Mouse (Mus musculus): Measurements from ENCODE around the gene Nphs2. TPM values are rescaled to one million over a fixed set of nuclear protein-coding genes. Genes with fewer than 3 reads are reported as not detected.

Nphs2 gene
- polyA plus RNA-seq, 1 experiment: not detected

GRCm38 (mm10) chr1:156349031-156349430 is 38.5 kb downstream of the Nphs2 start:
- TF ChIP-seq POLR2A (IDR thresholded peaks at IDR 0.05; ENCODE audit: borderline replicate concordance, low read depth, low read length) (no peak), CTCF (IDR thresholded peaks at IDR 0.05; ENCODE audit: low read depth, low read length) (no peak)
- no peak overlapping the region for H3K4me3 ChIP-seq (ENCODE audit: insufficient read depth, low read length)
- H3K4me1 ChIP-seq (ENCODE audit: control insufficient read depth, insufficient read depth, low read length): no peaks in the 10 kb centered on the region
- H3K27ac ChIP-seq (ENCODE audit: insufficient read depth, low read depth, low read length): no peak overlapping the region

- Histone ChIP-seq H3K4me3 (ENCODE audit: insufficient read depth, low read length) (no peak overlapping the region), H3K4me1 (ENCODE audit: control insufficient read depth, insufficient read depth, low read length) (no peaks in the 10 kb centered on the region), H3K27ac (ENCODE audit: insufficient read depth, low read depth, low read length) (no peak overlapping the region)
- TF ChIP-seq CTCF (IDR thresholded peaks at IDR 0.05; ENCODE audit: low read depth, low read length) (no peak), POLR2A (IDR thresholded peaks at IDR 0.05; ENCODE audit: borderline replicate concordance, low read depth, low read length) (no peak)
These were observed 39.9 kb downstream of the Nphs2 start for GRCm38 (mm10) chr1:156350441-156350840.

GRCm38 (mm10) chr1:156352466-156352865 is 41.9 kb downstream of the Nphs2 start:
- H3K27ac ChIP-seq (ENCODE audit: insufficient read depth, low read depth, low read length): no peak overlapping the region
- H3K4me1 ChIP-seq (ENCODE audit: control insufficient read depth, insufficient read depth, low read length): no peaks in the 10 kb centered on the region
- no peak overlapping the region for H3K4me3 ChIP-seq (ENCODE audit: insufficient read depth, low read length)
- TF ChIP-seq POLR2A (IDR thresholded peaks at IDR 0.05; ENCODE audit: borderline replicate concordance, low read depth, low read length): no peak
- TF ChIP-seq CTCF (IDR thresholded peaks at IDR 0.05; ENCODE audit: low read depth, low read length): no peak

- no peak for TF ChIP-seq POLR2A (IDR thresholded peaks at IDR 0.05; ENCODE audit: borderline replicate concordance, low read depth, low read length)
- no peak for TF ChIP-seq CTCF (IDR thresholded peaks at IDR 0.05; ENCODE audit: low read depth, low read length)
- H3K27ac ChIP-seq (ENCODE audit: insufficient read depth, low read depth, low read length): no peak within 1 kb of the TSS
- H3K4me1 ChIP-seq (ENCODE audit: control insufficient read depth, insufficient read depth, low read length): no peaks in the 10 kb centered on the region
- H3K4me3 ChIP-seq (ENCODE audit: insufficient read depth, low read length): no peak within 1 kb of the TSS
These were observed 55.2 kb downstream of the Nphs2 start, which contains the start of gene Gm2000 for GRCm38 (mm10) chr1:156365740-156366139. Gene Gm2000, plus strand, starts transcription at chr1:156366040.

Other genes starting within 250 kb of the Nphs2 start
- not detected in 2 replicates for gene Fam163a, start 105.7 kb upstream of the Nphs2 start, polyA plus RNA-seq (2012; ENCODE audit: insufficient read depth, insufficient read length, missing spikeins)
- gene Tdrd5, start 7.1 kb upstream of the Nphs2 start, polyA plus RNA-seq (2012; ENCODE audit: insufficient read depth, insufficient read length, missing spikeins): not detected in 2 replicates
- gene Gm2000, start 55.3 kb downstream of the Nphs2 start, polyA plus RNA-seq (2012; ENCODE audit: insufficient read depth, insufficient read length, missing spikeins): 1,413 and 1,455 TPM in 2 replicates
- gene Axdnd1, start 110.4 kb downstream of the Nphs2 start, polyA plus RNA-seq (2012; ENCODE audit: insufficient read depth, insufficient read length, missing spikeins): 1.8 and 3.0 TPM in 2 replicates
- gene Soat1, start 163.6 kb downstream of the Nphs2 start, polyA plus RNA-seq (2012; ENCODE audit: insufficient read depth, insufficient read length, missing spikeins): 294 and 305 TPM in 2 replicates
- 7.5 and 10.8 TPM in 2 replicates for gene Gm10031, start 213.3 kb downstream of the Nphs2 start, polyA plus RNA-seq (2012; ENCODE audit: insufficient read depth, insufficient read length, missing spikeins)
- 13.4 and 16.3 TPM in 2 replicates for gene Abl2, start 248.1 kb downstream of the Nphs2 start, polyA plus RNA-seq (2012; ENCODE audit: insufficient read depth, insufficient read length, missing spikeins)